Mouse (Mus musculus) heart, postnatal 0 days (tissue): ENCODE results near the gene Ncaph2. TPM values are rescaled to one million over a fixed set of nuclear protein-coding genes. Genes with fewer than 3 reads are reported as not detected.

Experiments
- ATAC-seq: fragments of 200-750 bp; cut with Nextera tagmentation; 2 replicates; pipeline ENCODE4 v1.8.0; 2017; ENCODE audit warnings: low read depth, moderate number of reproducible peaks, moderate library complexity; ENCODE audit not compliant: insufficient read depth
- DNase-seq: peaks from one replicate; pipeline ENCODE4 v3.0.0-alpha.2; 2016; ENCODE audit warnings: low spot score
- H3K27ac ChIP-seq: fragments of 300-500 bp; sonication (generic); 2 replicates; pipeline ENCODE4 v1.5.1; 2014; ENCODE audit warnings: low read depth, mild to moderate bottlenecking
- H3K27me3 ChIP-seq: fragments of 300-500 bp; sonication (generic); 2 replicates; pipeline ENCODE4 v1.6.1; 2014; ENCODE audit warnings: low read length, mixed read lengths; ENCODE audit not compliant: control insufficient read depth, insufficient read depth
- H3K36me3 ChIP-seq: fragments of 300-500 bp; sonication (generic); replicated peaks from 2 replicates; pipeline ENCODE4 v1.6.1; 2014; ENCODE audit warnings: low read length, mixed read lengths; ENCODE audit not compliant: control insufficient read depth, insufficient read depth
- H3K4me1 ChIP-seq: fragments of 300-500 bp; sonication (generic); 2 replicates; pipeline ENCODE4 v1.6.1; 2014; ENCODE audit warnings: antibody characterized with exemption; ENCODE audit not compliant: control insufficient read depth, insufficient read depth
- H3K4me2 ChIP-seq: fragments of 300-500 bp; sonication (generic); 2 replicates; pipeline ENCODE4 v1.6.1; 2014; ENCODE audit warnings: low read depth, mild to moderate bottlenecking, low read length, moderate library complexity
- H3K4me3 ChIP-seq: fragments of 300-500 bp; sonication (generic); 2 replicates; pipeline ENCODE4 v1.5.1; 2014; ENCODE audit warnings: low read depth, low read length
- H3K9ac ChIP-seq: fragments of 300-500 bp; sonication (generic); replicated peaks from 2 replicates; pipeline ENCODE4 v1.6.1; 2014; ENCODE audit warnings: low read depth, low read length, mixed read lengths
- H3K9me3 ChIP-seq: fragments of 300-500 bp; sonication (generic); replicated peaks from 2 replicates; pipeline ENCODE4 v1.6.1; 2016; ENCODE audit warnings: low read length; ENCODE audit not compliant: control insufficient read depth
- CTCF ChIP-seq: IDR thresholded peaks from 2 replicates; pipeline ENCODE4 v1.5.1; 2016; ENCODE audit warnings: antibody characterized with exemption, control low read depth, low read depth
- EP300 ChIP-seq: IDR thresholded peaks from 2 replicates; pipeline ENCODE4 v1.6.1; 2016; ENCODE audit warnings: antibody characterized with exemption, low read depth
- WGBS: fragments of 180-500 bp; shearing (Covaris S2); extraction: QIAGEN DNeasy Blood & Tissue Kit; methylation state at CpG from one replicate; pipeline ENCODE4 v1.1.7; 2014; 5-methylcytosine and 5-hydroxymethylcytosine counted together
- polyA plus RNA-seq: library from polyadenylated mRNA; unstranded; fragments of >200 nt; fragmentation: Nextera tagmentation; extraction: Ambion mirVana; gene quantifications from 2 replicates; pipeline ENCODE4 v1.2.1, GENCODE M21; 2015
- total RNA-seq: library from RNA; depleted of rRNA; stranded (reverse); fragments of >200 nt; gene quantifications from 2 replicates; pipeline ENCODE4 v1.2.3, GENCODE M21; 2014; ENCODE audit warnings: low replicate concordance

The Ncaph2 gene
- total and polyA plus RNA-seq, 2 experiments from 2014 or later = 64.3 to 136 TPM

DNA sequence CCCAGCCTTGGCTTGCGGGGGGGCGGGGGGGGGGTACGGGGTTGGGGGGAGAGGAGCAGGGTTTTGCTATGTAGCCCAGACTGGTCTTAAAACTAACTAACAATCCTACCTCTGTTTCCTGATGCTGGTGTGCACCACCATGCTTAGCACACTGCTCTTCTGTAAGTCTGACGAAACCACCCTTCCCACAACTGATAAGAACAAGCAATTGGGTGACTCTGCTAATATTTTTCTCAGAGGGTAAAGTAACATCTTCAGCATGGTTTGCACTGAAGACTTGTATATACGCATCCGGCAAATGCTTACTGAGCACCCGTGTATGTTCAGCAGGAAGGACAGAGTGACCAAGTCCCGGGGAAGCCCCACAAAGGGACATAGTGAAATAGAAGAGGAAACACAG lies 34.3 kb upstream of the Ncaph2 start:
- ATAC-seq (no peak), DNase-seq (no peak)
- Histone ChIP-seq H3K4me2 (no peak overlapping the region), H3K4me1 (peaks cover 4% of the 10 kb centered on the region; the same call in 1 of the 2 replicates), H3K9me3 (no peaks in the 10 kb centered on the region), H3K9ac (no peak overlapping the region), H3K27ac (no peak overlapping the region), H3K27me3 (peaks cover 25% of the 10 kb centered on the region), H3K36me3 (no peaks in the 10 kb centered on the region), H3K4me3 (no peak overlapping the region)
- 71% methylated on average over 8 of the region's 8 CpGs for whole genome bisulfite sequencing
- no peak for TF ChIP-seq EP300
- no peak for TF ChIP-seq CTCF

DNA sequence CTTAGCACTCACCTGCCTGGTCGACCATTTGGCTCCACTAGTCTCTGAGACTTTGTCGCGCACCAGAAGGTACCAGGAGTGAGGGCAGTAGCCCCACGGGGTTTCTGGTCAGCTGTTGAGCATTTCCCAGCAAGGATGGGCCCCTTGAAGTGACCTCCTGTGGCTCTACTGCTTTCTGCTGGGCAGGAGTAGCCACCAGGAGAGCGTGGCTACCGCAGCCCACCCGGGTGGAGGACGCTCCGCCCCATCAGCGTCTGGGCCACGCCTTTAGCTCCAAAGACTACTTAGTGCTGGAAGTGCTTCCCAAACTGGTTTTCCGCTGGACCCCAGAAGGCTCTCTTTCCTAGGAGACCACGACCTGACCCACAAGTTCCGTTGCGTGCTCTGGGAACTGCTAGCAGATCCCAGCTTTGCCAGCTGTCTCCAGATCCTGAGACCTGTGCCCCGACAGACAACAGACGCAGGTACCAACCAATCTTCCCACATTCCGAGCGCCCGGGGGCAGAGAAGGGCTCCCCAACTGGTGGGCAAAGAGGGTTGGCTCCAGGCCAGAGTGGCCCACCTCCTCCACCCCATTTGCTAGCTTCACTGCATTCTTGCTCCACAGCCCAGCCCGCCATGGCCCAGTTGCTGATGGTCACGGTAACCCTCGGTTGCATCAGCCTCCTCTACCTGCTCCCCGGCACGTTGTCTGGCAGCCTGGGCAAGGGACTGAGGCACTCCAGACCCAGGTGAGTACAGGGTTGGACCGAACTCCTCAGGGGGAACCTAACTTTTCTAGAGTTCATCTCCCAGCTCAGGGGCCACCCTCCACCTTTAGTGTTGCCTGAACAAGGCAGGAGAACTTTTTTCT lies 32.6 kb upstream of the Ncaph2 start, which contains the start of gene Adm2:
Adm2 (plus strand) TSS at position 51 of the 853 bp plus-strand sequence.
- Histone ChIP-seq H3K9me3 (no peaks in the 10 kb centered on the region), H3K36me3 (no peaks in the 10 kb centered on the region), H3K4me3 (peak within 1 kb of the TSS; percentile 21), H3K9ac (no peak within 1 kb of the TSS), H3K27me3 (peaks cover 25% of the 10 kb centered on the region), H3K27ac (no peak within 1 kb of the TSS), H3K4me2 (peak within 1 kb of the TSS; percentile 55), H3K4me1 (peaks cover 4% of the 10 kb centered on the region; the same call in 1 of the 2 replicates)
- ATAC-seq (no peak; the same call in 1 of the 2 replicates), DNase-seq (no peak)
- WGBS = 5% methylated on average over 26 of the region's 26 CpGs
- no peak for TF ChIP-seq CTCF
- TF ChIP-seq EP300 = no peak

DNA sequence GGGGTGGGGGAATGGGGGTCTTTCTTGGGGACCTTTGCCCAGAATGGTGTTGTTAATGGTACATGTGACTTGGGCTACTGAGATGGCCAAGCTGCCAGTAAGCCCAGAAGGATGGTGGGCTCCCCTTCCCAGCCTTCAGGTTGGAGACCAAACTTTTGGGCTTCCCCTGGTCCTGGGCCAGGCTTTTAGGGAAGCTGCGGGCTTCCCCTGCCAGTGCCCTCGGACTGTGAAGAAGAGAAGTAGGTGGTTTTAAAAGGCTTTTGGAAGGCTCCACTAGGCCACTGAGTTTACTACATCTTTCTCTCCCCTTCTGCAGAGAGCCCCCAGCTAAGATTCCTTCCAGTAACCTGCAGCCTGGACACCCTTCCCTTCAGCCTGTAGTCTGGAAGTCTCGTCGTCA lies 31.9 kb upstream of the Ncaph2 start:
- TF ChIP-seq CTCF = no peak
- no peak for TF ChIP-seq EP300
- no peaks in the 10 kb centered on the region for H3K36me3 ChIP-seq
- ATAC-seq (no peak), DNase-seq (no peak)
- no peak overlapping the region for H3K27ac ChIP-seq
- no peak overlapping the region for H3K9ac ChIP-seq
- 86% methylated on average over 4 of the region's 4 CpGs for WGBS
- no peak overlapping the region for H3K4me2 ChIP-seq
- no peaks in the 10 kb centered on the region for H3K9me3 ChIP-seq
- peaks cover 25% of the 10 kb centered on the region for H3K27me3 ChIP-seq
- peaks cover 4% of the 10 kb centered on the region; the same call in 1 of the 2 replicates for H3K4me1 ChIP-seq
- no peak overlapping the region for H3K4me3 ChIP-seq

DNA sequence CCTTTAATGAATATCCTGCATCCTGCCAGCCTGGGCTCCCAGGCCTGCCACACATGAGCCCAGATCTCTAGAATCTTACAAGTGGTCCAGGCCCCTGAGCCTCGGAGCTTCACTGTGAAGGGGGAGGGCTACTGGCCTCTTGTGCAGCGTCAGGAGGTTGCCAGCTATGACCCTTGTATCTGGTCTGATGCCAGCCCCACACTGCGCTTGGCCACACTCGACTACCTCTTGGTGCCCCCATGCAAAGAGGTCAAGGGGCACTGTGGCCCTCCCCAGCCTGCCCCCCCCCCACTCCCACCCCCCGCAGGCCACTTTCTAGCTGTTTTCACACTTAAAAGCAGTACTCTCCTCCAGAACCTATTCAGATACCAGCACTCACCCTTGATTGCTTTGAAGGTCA lies 29.1 kb upstream of the Ncaph2 start:
- DNase-seq (no peak), ATAC-seq (no peak)
- Histone ChIP-seq H3K27me3 (peaks cover 19% of the 10 kb centered on the region), H3K9ac (no peak overlapping the region), H3K27ac (no peak overlapping the region), H3K4me3 (no peak overlapping the region), H3K4me1 (peaks cover 4% of the 10 kb centered on the region; the same call in 1 of the 2 replicates), H3K9me3 (no peaks in the 10 kb centered on the region), H3K36me3 (no peaks in the 10 kb centered on the region), H3K4me2 (no peak overlapping the region)
- 41% methylated on average over 5 of the region's 5 CpGs for WGBS
- TF ChIP-seq EP300 (no peak), CTCF (no peak)

DNA sequence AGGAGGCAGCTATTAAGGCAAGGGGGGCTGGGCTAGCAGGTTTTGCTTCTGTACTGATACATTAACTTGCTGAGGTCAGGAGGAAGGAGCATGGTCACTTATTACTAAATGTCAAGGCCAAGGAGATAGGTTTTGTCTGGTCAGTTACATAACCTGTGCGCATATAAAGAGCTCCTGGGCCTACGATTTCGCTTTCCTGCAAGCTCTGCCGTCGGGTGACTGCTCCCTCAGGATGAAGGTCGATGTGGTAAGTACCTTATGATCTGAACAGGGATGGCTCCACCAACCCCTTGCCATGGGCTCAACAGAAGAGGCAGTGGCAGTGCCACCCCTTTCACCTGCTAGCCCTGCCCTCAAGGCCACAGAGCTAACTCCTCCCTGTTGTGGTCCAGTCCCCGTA lies 21.2 kb upstream of the Ncaph2 start, which contains the start of gene Miox:
Miox (plus strand) TSS at position 128 of the 400 bp plus-strand sequence.
- no peak for TF ChIP-seq CTCF
- no peak for TF ChIP-seq EP300
- 80% methylated on average over 7 of the region's 7 CpGs for WGBS
- ATAC-seq = no peak
- Histone ChIP-seq H3K9ac (no peak within 1 kb of the TSS), H3K9me3 (no peaks in the 10 kb centered on the region), H3K4me2 (no peak within 1 kb of the TSS), H3K4me3 (no peak within 1 kb of the TSS), H3K27me3 (no peaks in the 10 kb centered on the region), H3K36me3 (no peaks in the 10 kb centered on the region), H3K27ac (no peak within 1 kb of the TSS), H3K4me1 (no peaks in the 10 kb centered on the region)
- DNase-seq = no peak
